Mouse (Mus musculus): ENCODE data around the gene Dsp. TPM values are rescaled to one million over a fixed set of nuclear protein-coding genes. Genes with fewer than 3 reads are reported as not detected.

Gene Dsp
- total RNA-seq, 2 experiments from 2014 or later = 0.15 to 0.29 TPM

GRCm38 (mm10) chr13:38167056-38167455, 16.0 kb downstream of the Dsp start:
- no peak for ATAC-seq (ENCODE audit: poor library complexity, severe bottlenecking)

DNA sequence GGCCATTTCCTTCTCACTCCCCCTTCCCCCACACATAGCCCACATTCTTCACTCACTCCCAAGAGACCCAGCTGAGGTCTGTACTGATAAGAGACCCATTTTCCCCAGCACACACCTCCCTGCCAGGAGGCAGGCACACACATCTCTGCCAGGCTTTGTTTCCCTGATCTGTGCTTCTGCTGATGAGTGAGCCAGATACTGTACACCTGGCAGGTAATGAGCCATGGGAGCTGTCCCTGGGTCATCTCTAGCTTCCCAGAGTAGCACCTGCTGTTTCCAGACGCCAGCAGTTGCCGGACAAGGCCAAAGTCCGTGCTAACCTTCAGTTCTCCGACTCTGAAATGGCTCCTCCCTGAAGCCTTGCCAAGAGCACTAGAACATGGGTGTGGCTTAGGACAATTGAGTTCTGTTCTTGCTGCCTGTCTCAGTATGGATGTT, 19.6 kb downstream of the Dsp start:
- no peak for ATAC-seq (ENCODE audit: poor library complexity, severe bottlenecking)

DNA sequence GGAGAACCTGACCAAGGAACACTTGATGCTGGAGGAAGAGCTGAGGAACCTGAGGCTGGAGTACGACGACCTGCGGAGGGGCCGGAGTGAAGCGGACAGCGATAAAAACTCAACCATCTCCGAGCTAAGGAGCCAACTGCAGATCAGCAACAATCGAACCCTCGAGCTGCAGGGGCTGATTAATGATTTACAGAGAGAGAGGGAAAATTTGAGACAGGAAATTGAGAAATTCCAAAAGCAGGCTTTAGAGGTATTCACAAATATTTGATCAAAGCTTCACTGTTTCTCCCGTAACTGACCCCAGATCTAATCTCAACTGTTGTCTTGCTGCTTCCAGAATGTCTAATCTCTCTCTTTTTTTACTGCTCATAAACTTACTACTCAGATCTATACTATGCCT, 42.3 kb downstream of the Dsp start:
- no peak for ATAC-seq (ENCODE audit: poor library complexity, severe bottlenecking)

- no peak for ATAC-seq (ENCODE audit: poor library complexity, severe bottlenecking)
Observed at GRCm38 (mm10) chr13:38201413-38201812, 50.3 kb downstream of the Dsp start.

GRCm38 (mm10) chr13:38204171-38204570, 53.1 kb downstream of the Dsp start:
- ATAC-seq (ENCODE audit: poor library complexity, severe bottlenecking) = no peak

- ATAC-seq (ENCODE audit: poor library complexity, severe bottlenecking) = peak; percentile 100
Observed at GRCm38 (mm10) chr13:38204702-38205482, 53.8 kb downstream of the Dsp start, which contains the start of gene Snrnp48. Snrnp48 (plus strand) TSS chr13:38204938.

DNA sequence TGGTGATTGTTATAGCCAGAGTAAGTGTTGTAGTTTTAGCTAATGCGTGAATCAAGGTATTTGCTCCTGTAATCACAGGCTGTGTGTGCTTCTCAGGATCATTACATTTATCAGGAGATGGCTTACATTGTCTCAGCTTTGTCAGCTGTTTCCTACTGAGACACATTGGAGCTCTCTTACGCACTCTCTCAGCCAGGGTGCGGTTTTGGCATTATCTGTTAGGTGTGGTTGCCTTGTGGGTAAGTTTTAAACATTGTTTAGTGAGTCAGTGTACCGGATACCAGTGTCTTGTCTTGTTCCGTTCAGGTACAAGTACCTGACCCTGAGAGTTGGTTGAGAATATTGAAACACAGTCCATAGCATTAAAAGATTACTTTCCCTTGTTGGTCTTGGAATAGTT, 60.0 kb downstream of the Dsp start:
- ATAC-seq (ENCODE audit: poor library complexity, severe bottlenecking) = no peak

GRCm38 (mm10) chr13:38218686-38219085, 67.6 kb downstream of the Dsp start:
- no peak for ATAC-seq (ENCODE audit: poor library complexity, severe bottlenecking)

DNA sequence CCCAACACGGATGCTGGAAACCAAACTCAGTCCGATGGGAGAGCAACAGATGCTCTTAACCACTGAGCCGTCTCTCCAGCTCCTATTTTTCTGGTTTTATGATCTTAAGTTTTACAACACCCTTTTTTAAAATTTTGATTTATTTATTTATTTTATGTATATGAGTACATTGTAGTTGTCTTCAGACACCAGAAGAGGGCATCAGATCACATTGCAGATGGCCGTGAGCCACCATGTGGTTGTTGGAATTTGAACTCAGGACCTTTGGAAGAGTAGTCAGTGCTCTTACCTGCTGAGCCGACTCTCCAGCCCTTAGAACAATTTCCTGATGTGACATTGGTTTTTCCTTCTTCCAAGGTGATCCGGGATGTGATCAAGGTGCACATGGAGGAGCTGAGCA, 69.2 kb downstream of the Dsp start:
- ATAC-seq (ENCODE audit: poor library complexity, severe bottlenecking) = no peak

DNA sequence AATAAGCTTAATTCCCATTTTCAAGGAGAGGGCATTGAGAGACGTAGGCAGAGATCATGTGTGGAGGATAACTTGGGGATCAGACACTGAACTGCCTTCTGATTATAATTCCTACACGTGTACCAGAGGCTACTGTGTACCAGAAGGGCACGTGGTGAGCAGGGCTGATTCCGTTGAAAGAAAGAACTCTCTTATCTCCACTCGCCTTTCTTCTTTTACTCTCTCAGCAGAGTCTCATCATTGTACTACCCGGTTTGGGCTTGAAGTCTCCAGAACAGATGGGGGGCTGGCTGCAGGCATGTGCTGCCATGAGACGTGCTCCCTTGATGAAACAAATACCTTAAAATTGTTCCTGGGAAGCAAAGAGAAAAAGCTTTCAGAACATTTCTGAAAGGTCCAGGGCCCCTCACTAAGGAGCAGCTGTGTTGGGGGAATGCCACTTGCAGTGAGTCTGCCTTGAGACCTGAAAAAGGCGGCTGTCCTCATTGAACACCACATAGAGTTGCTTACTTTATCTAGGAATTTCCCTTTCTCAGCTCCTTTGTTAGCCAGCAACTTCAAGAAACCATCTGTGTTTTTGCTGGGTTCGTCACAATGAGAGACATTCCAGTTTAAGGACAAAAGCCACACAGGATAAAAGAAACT, 79.2 kb downstream of the Dsp start:
- ATAC-seq (ENCODE audit: poor library complexity, severe bottlenecking) = no peak

- no peak for ATAC-seq (ENCODE audit: poor library complexity, severe bottlenecking)
Observed at GRCm38 (mm10) chr13:38232411-38232810, 81.3 kb downstream of the Dsp start.

DNA sequence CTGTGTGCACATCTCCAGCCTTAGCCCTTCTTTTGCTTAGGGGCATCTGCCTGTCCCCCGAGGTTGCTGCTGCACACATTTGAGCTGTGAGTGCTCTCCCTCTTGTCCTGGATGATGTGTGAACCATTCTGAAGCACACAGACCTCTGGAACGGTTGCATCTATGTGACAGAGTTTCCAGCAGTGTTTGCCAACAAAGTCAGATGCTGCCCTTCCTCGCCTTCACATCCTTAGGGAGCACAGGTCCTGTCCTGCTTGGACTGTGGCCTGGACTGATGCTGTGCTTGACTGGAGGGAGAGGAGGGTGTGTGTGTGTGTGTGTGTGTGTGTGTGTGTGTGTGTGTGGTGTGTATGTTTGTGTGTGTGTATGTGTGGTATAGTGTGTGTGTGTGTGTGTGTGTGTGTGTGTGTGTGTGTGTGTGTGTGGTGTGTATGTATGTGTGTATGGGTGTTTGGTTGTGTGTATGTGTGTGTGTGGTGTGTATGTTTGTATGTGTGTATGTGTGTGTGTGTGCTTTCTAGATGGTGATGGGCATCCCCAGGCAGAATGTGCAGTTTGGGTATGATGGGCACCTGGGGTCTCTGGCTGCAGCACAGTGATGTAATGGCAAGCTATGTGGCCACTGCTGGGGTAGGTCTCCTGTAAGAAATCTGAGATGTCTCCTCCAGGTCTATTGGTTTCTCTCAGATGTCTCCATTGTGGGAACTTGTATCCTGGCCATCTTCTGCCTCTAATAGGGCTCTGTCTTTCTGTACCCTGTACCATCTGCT, 81.9 kb downstream of the Dsp start:
- no peak for ATAC-seq (ENCODE audit: poor library complexity, severe bottlenecking)

DNA sequence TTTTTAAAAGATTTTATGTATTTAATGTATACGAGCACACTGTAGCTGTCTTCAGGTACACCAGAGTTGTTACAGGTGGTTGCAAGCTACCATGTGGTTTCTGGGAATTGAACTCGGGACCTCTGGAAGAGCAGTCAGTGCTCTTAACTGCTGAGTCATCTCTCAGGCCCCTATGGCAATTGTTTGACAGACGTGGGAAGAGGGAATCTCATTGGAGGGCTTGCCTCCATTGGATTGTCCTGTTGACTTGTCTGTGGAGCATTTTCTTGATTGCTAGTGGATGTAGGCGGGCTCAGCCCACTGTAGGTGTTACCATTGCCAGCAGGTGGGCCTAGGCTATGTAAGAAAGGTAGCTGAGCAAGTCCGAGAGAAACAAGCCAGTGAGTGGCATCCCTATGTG, 83.6 kb downstream of the Dsp start:
- no peak for ATAC-seq (ENCODE audit: poor library complexity, severe bottlenecking)

DNA sequence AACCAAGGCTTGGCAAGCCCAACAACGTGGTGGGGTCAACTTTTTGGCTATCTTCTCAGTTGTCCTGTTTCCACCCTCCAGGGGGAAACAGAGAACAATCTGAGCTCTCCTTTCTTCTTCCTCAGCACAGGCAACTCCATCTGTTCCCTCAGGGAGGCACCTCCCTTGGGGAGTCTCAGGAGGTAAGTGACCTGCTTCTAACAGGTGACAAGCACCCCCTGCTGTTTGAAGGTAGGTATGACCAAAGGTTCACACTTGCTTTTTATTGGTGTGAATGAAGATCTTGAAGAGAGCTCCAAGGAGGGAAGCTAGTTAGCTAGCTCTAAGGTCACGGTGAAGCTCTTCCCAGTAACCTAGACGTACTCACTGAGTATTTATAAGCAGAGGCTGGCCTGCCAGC, 84.3 kb downstream of the Dsp start:
- no peak for ATAC-seq (ENCODE audit: poor library complexity, severe bottlenecking)

GRCm38 (mm10) chr13:38248151-38248550, 97.1 kb downstream of the Dsp start:
- ATAC-seq (ENCODE audit: poor library complexity, severe bottlenecking) = no peak

Other genes with a start within 250 kb of the Dsp start
- 96.5 and 104 TPM in 2 replicates for gene Ssr1, start 157.1 kb upstream of the Dsp start, total RNA-seq (2015)
- gene Ssr1, start 157.1 kb upstream of the Dsp start, total RNA-seq (2017) = 126 and 148 TPM in 2 replicates
- 38.3 and 42.2 TPM in 2 replicates for gene Riok1, start 114.3 kb upstream of the Dsp start, total RNA-seq (2015)
- 85.5 and 96.3 TPM in 2 replicates for gene Riok1, start 114.3 kb upstream of the Dsp start, total RNA-seq (2017)
- gene Cage1, start 114.2 kb upstream of the Dsp start, total RNA-seq (2015) = 0.32 and 0.36 TPM in 2 replicates
- 0.73 and 1.5 TPM in 2 replicates for gene Cage1, start 114.2 kb upstream of the Dsp start, total RNA-seq (2017)
- gene Snrnp48, start 53.6 kb downstream of the Dsp start, total RNA-seq (2015) = 37.0 and 37.7 TPM in 2 replicates
- gene Snrnp48, start 53.6 kb downstream of the Dsp start, total RNA-seq (2017) = 69.6 and 86.7 TPM in 2 replicates
- gene Bmp6, start 193.8 kb downstream of the Dsp start, total RNA-seq (2015) = 0.39 TPM in 1 of 2 replicates, not detected in the other
- gene Bmp6, start 193.8 kb downstream of the Dsp start, total RNA-seq (2017) = 0.08 TPM in 1 of 2 replicates, not detected in the other

Measured in megakaryocyte, adult 5-6 weeks (primary cell).